Mouse (Mus musculus): ENCODE data around the gene Tgfb1i1.

Gene Tgfb1i1

GRCm38 (mm10) chr7:128246496-128247391 is at the start of gene Tgfb1i1:
TSS of gene Tgfb1i1 (plus strand) at chr7:128246812.
- DNase-seq (ENCODE audit: low read depth, low spot score): no peak

GRCm38 (mm10) chr7:128201607-128202006 is 45.0 kb upstream of the Tgfb1i1 start:
- Histone ChIP-seq H3K36me3 (ENCODE audit: control insufficient read depth, insufficient read depth, low read length, poor library complexity, severe bottlenecking) (no peaks in the 10 kb centered on the region), H3K27me3 (ENCODE audit: control insufficient read depth, insufficient read depth, low read length, poor library complexity, severe bottlenecking) (no peaks in the 10 kb centered on the region)
- DNase-seq (ENCODE audit: low read depth, low spot score): no peak

More at GRCm38 (mm10) chr7:128246496-128247391, at the start of gene Tgfb1i1:
- Histone ChIP-seq H3K36me3 (ENCODE audit: control insufficient read depth, insufficient read depth, low read length, poor library complexity, severe bottlenecking) (peaks cover 12% of the 10 kb centered on the region), H3K27me3 (ENCODE audit: control insufficient read depth, insufficient read depth, low read length, poor library complexity, severe bottlenecking) (no peaks in the 10 kb centered on the region)

- no peaks in the 10 kb centered on the region for H3K27me3 ChIP-seq (ENCODE audit: control insufficient read depth, insufficient read depth, low read length, poor library complexity, severe bottlenecking)
- DNase-seq (ENCODE audit: low read depth, low spot score): no peak
- H3K36me3 ChIP-seq (ENCODE audit: control insufficient read depth, insufficient read depth, low read length, poor library complexity, severe bottlenecking): no peaks in the 10 kb centered on the region
These were observed 43.5 kb upstream of the Tgfb1i1 start for GRCm38 (mm10) chr7:128203071-128203470.

DNA sequence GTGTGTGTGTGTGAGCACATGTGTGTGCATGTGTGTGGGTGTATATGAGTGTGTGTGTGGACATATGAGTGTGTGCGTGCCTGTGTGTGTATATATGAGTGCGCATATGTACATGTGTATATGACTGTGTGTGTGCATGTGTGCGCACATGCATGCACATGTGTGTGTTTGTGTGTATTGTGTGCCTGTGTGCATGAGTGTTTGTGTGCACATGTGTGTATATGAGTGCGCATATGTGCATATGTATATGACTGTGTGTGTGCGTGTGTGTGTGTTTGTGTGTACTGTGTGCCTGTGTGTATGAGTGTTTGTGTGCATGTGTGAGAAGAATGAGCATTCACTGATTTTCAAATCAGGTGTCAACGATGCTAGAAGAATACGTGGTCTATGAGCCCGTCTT is 42.4 kb upstream of the Tgfb1i1 start:
- Histone ChIP-seq H3K27me3 (ENCODE audit: control insufficient read depth, insufficient read depth, low read length, poor library complexity, severe bottlenecking) (no peaks in the 10 kb centered on the region), H3K36me3 (ENCODE audit: control insufficient read depth, insufficient read depth, low read length, poor library complexity, severe bottlenecking) (no peaks in the 10 kb centered on the region)
- no peak for DNase-seq (ENCODE audit: low read depth, low spot score)

- no peak for DNase-seq (ENCODE audit: low read depth, low spot score)
- Histone ChIP-seq H3K27me3 (ENCODE audit: control insufficient read depth, insufficient read depth, low read length, poor library complexity, severe bottlenecking) (no peaks in the 10 kb centered on the region), H3K36me3 (ENCODE audit: control insufficient read depth, insufficient read depth, low read length, poor library complexity, severe bottlenecking) (no peaks in the 10 kb centered on the region)
These were observed 40.9 kb upstream of the Tgfb1i1 start for GRCm38 (mm10) chr7:128205695-128206094.

DNA sequence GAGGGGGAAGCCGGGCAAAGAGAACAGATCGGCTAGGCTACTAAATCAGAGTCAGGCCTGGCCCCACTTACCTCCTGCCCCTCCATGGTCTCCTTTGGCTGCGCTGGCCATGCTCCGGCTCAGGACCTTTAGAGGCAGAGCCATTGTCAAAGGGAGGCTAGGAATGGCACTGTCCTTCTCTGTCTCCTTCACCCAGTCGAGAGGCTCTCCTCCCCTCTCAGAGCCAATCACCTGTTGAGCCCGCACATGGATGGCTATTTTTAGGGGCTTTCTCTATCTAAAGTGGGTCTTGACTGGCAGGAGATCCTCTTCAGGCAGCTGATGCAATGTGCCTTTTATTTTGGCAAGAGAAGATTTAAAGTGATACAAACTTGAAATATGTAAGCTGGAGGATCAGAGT is 40.5 kb upstream of the Tgfb1i1 start, which contains the start of gene Cox6a2:
TSS of gene Cox6a2 (minus strand) at position 236 of the 400 bp plus-strand sequence.
- Histone ChIP-seq H3K36me3 (ENCODE audit: control insufficient read depth, insufficient read depth, low read length, poor library complexity, severe bottlenecking) (no peaks in the 10 kb centered on the region), H3K27me3 (ENCODE audit: control insufficient read depth, insufficient read depth, low read length, poor library complexity, severe bottlenecking) (no peaks in the 10 kb centered on the region)
- DNase-seq (ENCODE audit: low read depth, low spot score): no peak

DNA sequence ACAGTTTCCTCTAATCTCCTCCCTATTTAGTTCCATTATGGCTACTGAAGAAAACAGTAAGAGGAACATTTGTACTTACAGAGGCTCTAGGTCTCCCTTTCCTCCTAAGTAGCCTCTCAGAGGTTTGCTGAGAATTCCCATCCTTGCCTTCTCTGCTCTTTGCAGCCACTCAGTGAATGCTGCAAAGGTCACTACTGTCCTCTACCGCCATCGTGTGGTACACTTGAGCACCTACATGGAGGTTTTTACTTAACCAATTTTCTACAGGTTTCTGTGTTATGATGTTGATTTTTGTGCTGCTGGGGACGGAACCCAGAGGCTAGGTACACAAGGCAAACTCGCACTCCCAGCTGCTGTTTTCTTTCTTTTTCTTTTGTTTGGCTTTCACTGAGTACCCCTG is 38.4 kb upstream of the Tgfb1i1 start:
- peak; percentile 82 for DNase-seq (ENCODE audit: low read depth, low spot score)
- Histone ChIP-seq H3K36me3 (ENCODE audit: control insufficient read depth, insufficient read depth, low read length, poor library complexity, severe bottlenecking) (no peaks in the 10 kb centered on the region), H3K27me3 (ENCODE audit: control insufficient read depth, insufficient read depth, low read length, poor library complexity, severe bottlenecking) (no peaks in the 10 kb centered on the region)

GRCm38 (mm10) chr7:128209826-128210225 is 36.8 kb upstream of the Tgfb1i1 start:
- Histone ChIP-seq H3K36me3 (ENCODE audit: control insufficient read depth, insufficient read depth, low read length, poor library complexity, severe bottlenecking) (no peaks in the 10 kb centered on the region), H3K27me3 (ENCODE audit: control insufficient read depth, insufficient read depth, low read length, poor library complexity, severe bottlenecking) (no peaks in the 10 kb centered on the region)
- DNase-seq (ENCODE audit: low read depth, low spot score): no peak

- Histone ChIP-seq H3K27me3 (ENCODE audit: control insufficient read depth, insufficient read depth, low read length, poor library complexity, severe bottlenecking) (no peaks in the 10 kb centered on the region), H3K36me3 (ENCODE audit: control insufficient read depth, insufficient read depth, low read length, poor library complexity, severe bottlenecking) (no peaks in the 10 kb centered on the region)
- no peak for DNase-seq (ENCODE audit: low read depth, low spot score)
These were observed 26.7 kb upstream of the Tgfb1i1 start for GRCm38 (mm10) chr7:128219952-128220351.

GRCm38 (mm10) chr7:128220936-128221335 is 25.7 kb upstream of the Tgfb1i1 start:
- no peaks in the 10 kb centered on the region for H3K27me3 ChIP-seq (ENCODE audit: control insufficient read depth, insufficient read depth, low read length, poor library complexity, severe bottlenecking)
- no peaks in the 10 kb centered on the region for H3K36me3 ChIP-seq (ENCODE audit: control insufficient read depth, insufficient read depth, low read length, poor library complexity, severe bottlenecking)
- no peak for DNase-seq (ENCODE audit: low read depth, low spot score)

DNA sequence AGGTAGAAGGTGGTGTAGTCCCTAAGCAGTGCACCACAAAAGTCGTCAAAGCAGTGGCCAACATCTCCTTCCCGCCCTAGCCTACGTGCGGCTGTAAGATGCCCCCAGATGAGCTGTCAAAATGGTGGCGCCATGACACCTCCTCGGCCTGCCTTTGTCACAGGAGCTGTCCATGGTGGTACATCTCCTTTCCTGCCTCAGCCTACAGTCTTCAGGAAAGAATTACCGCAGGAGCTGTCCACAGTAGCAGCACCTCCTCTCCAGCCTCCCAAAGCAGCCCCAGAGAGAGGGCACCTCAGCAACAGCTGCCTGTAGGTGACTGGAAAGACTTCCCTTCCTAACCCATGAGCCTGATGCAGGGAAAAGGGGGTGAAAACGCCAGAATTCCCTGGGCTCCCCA is 14.9 kb upstream of the Tgfb1i1 start:
- no peaks in the 10 kb centered on the region for H3K27me3 ChIP-seq (ENCODE audit: control insufficient read depth, insufficient read depth, low read length, poor library complexity, severe bottlenecking)
- DNase-seq (ENCODE audit: low read depth, low spot score): peak; percentile 25
- no peaks in the 10 kb centered on the region for H3K36me3 ChIP-seq (ENCODE audit: control insufficient read depth, insufficient read depth, low read length, poor library complexity, severe bottlenecking)

DNA sequence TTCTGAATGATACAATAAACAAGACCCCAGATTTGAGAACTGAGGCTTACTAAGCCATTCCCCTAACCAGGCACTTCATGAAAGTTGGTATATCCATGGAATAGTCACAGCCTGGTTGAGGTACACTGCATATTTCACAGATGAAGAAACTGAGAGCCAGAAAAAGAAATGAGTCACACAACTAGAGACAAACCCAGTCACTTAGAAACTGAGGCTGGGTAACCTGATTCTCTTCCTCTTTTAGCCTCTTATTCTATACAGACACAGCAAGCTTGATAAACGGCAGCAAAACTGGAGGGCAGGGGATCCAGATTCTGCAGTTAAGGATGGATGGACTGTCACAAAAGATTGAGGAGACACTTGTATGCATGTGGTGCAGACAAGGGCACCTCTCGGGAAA is 11.8 kb upstream of the Tgfb1i1 start:
- Histone ChIP-seq H3K36me3 (ENCODE audit: control insufficient read depth, insufficient read depth, low read length, poor library complexity, severe bottlenecking) (no peaks in the 10 kb centered on the region), H3K27me3 (ENCODE audit: control insufficient read depth, insufficient read depth, low read length, poor library complexity, severe bottlenecking) (no peaks in the 10 kb centered on the region)
- DNase-seq (ENCODE audit: low read depth, low spot score): peak; percentile 17

GRCm38 (mm10) chr7:128235481-128235880 is 11.1 kb upstream of the Tgfb1i1 start:
- H3K27me3 ChIP-seq (ENCODE audit: control insufficient read depth, insufficient read depth, low read length, poor library complexity, severe bottlenecking): no peaks in the 10 kb centered on the region
- no peak for DNase-seq (ENCODE audit: low read depth, low spot score)
- H3K36me3 ChIP-seq (ENCODE audit: control insufficient read depth, insufficient read depth, low read length, poor library complexity, severe bottlenecking): peaks cover 3% of the 10 kb centered on the region; the same call in 1 of the 2 replicates

DNA sequence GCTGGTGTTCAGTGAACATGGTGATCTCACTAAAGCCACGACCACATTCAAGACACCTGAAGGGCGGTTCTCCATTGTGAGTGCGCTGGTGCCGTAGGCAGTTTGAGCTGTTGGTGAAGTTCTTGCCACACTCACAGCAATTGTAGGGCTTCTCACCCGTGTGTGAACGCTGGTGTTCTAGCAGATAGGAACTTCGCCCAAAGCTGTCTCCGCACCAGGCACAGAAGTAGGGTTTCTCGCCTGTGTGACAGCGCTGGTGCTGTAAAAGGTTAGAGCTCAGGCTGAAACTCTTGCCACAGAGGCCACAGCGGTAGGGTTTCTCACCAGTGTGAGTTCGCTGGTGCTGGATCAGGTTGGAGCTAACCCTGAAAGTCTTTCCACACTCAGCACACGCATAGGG is 10.2 kb upstream of the Tgfb1i1 start:
- no peak for DNase-seq (ENCODE audit: low read depth, low spot score)
- Histone ChIP-seq H3K27me3 (ENCODE audit: control insufficient read depth, insufficient read depth, low read length, poor library complexity, severe bottlenecking) (no peaks in the 10 kb centered on the region), H3K36me3 (ENCODE audit: control insufficient read depth, insufficient read depth, low read length, poor library complexity, severe bottlenecking) (peaks cover 4% of the 10 kb centered on the region)

DNA sequence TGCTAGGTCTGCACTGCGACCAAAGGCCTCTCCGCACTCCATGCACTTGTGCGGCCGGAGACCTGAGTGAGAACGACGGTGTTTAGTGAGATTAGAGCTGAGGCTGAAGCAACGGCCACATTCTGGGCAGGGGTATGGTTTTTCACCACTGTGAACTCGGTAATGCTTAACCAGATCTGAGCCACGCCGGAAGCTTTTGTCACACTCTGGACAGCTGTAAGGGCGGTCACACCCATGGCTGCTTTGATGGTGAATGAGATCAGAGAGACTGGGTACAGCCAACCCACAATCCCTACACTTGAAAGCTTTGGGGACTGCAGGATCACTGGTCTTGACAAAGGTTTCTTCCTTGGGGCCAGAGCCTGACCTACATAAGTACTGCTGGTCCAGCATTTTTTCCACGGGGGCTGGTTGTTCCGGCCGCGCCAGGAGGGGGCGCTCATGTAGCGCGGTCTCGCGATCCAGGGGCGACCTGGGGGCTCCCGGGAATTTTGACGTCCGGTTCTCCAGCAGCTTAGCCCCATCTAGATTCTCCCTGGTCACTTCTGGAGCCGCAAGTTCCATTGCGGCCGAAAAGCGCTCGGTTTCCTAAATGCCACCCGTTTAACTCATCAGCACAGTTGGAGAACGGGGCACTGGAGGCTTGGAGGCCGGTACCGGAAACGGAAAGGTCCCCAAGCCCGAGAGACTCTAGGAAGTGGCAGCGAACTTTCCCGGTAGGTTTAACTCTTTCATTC is 9.6 kb upstream of the Tgfb1i1 start, which contains the start of gene Armc5:
TSS of gene Armc5 (plus strand) at position 487 of the 737 bp plus-strand sequence.
- Histone ChIP-seq H3K36me3 (ENCODE audit: control insufficient read depth, insufficient read depth, low read length, poor library complexity, severe bottlenecking) (peaks cover 6% of the 10 kb centered on the region), H3K27me3 (ENCODE audit: control insufficient read depth, insufficient read depth, low read length, poor library complexity, severe bottlenecking) (no peaks in the 10 kb centered on the region)
- peak; percentile 75 for DNase-seq (ENCODE audit: low read depth, low spot score)

Measured in splenic B cell, adult 2 months (primary cell).